Mouse (Mus musculus): Measurements from ENCODE around the gene Gpm6a.

DNA sequence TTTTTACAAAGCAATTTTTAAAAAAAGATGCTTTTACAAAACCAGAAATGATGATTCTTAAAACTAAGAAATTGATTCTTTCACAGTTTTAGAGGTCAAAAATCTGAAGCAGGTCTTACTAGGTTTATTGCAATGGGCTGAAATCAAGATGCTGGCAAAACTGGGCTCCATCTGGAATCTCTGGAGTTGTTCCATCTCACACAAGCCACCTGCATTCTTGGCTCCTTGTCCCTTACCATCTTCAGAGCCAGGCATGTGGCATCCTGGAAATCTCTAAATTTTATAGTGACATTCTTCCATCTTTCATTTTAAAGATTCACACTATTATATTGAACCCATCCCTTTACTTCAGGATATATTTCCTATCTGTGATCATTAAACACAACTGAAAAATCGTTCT is 88.3 kb downstream of the Gpm6a start:
- no peak for TF ChIP-seq EP300 (IDR thresholded peaks at IDR 0.05; ENCODE audit: low read depth)
- no peak for TF ChIP-seq CTCF (IDR thresholded peaks at IDR 0.05; ENCODE audit: low read depth)

Data from liver, postnatal 0 days (tissue).